Mouse (Mus musculus) urinary bladder, postnatal 36 days (tissue): ENCODE measurements around the gene Eif3j1.

Experiments
- DNase-seq, 2 experiments: peaks; one replicate each; pipeline ENCODE4 v3.0.0; 2022; ENCODE audit warnings: low spot score in 2 of 2, mixed read lengths in 1 of 2

Gene Eif3j1

GRCm38 (mm10) chr2:122102070-122102469 is 73.7 kb downstream of the Eif3j1 start:
- DNase-seq = no peak
